Mouse (Mus musculus) Patski (cell line): ENCODE results near the gene Tgm7. TPM values are rescaled to one million over a fixed set of nuclear protein-coding genes. Genes with fewer than 3 reads are reported as not detected.

Experiments
- ATAC-seq: fragments of 100-300 bp; one replicate; pipeline ENCODE4 v1.8.0; 2021
- CTCF ChIA-PET: fragments of 350-600 bp; sonication (Branson Sonifier 250); formaldehyde crosslinking; loops from one replicate; lab custom pipeline; 2022; ENCODE audit warnings: inconsistent platforms; lab: Charles Lee
- POLR2A ChIA-PET: fragments of 350-600 bp; sonication (Branson Sonifier 250); formaldehyde crosslinking; loops from one replicate; lab custom pipeline; 2022; ENCODE audit warnings: antibody characterized with exemption, inconsistent platforms; lab: Charles Lee
- DNase-seq: peaks from one replicate; pipeline ENCODE4 v3.0.0-alpha.2; 2011; ENCODE audit warnings: low read depth, low spot score
- H3K27me3 ChIP-seq: fragments of 371-371 bp; one replicate; pipeline ENCODE4 v1.5.1; 2021
- CTCF ChIP-seq: fragments of 100-300 bp; IDR thresholded peaks from one replicate; pipeline ENCODE4 v1.5.1; 2021
- in situ Hi-C: fragments of 300-500 bp; cut with MboI; formaldehyde crosslinking; loops from 3 replicates; pipeline ENCODE4 v1.11.1; 2018; ENCODE audit warnings: low pct_unique_long_range_greater_than_20kb, mixed read lengths
- polyA plus RNA-seq: library from polyadenylated mRNA; unstranded; gene quantifications from one replicate; pipeline ENCODE4 v1.2.3, GENCODE M21; 2021

Gene Tgm7
- not detected for polyA plus RNA-seq

- in situ Hi-C loops = no loop called here
- DNase-seq (no peak), ATAC-seq (no peak)
- CTCF ChIA-PET = no interaction called here
- POLR2A ChIA-PET = interaction anchor here (2.3 kb wide), 1 partner anchor 30 kb away, joined by 6 read pairs; the partner anchor contains the start of genes Adal and Lcmt2
- TF ChIP-seq CTCF = no peak
- peaks cover 37% of the 10 kb centered on the region for H3K27me3 ChIP-seq
These were observed at the start of gene Tgm7 for GRCm38 (mm10) chr2:121109695-121110094. Gene Tgm7, minus strand, starts transcription at chr2:121109795.

GRCm38 (mm10) chr2:121153100-121153499 is 43.5 kb upstream of the Tgm7 start:
- peak; percentile 64 for TF ChIP-seq CTCF
- H3K27me3 ChIP-seq = no peaks in the 10 kb centered on the region
- no peak for DNase-seq
- ATAC-seq = no peak
- in situ Hi-C loops = no loop called here
- ChIA-PET POLR2A (no interaction called here), CTCF (interaction anchor here (1.6 kb wide), 1 partner anchor 14 kb away, joined by 5 read pairs; no protein-coding TSS in a partner anchor)

- CTCF ChIA-PET = interaction anchor here (1.1 kb wide), 1 partner anchor 9 kb away, joined by 4 read pairs; the partner anchor contains the start of genes Adal and Lcmt2
- no peaks in the 10 kb centered on the region for H3K27me3 ChIP-seq
- no peak for TF ChIP-seq CTCF
- DNase-seq = no peak
- ATAC-seq = no peak
- POLR2A ChIA-PET = no interaction called here
- in situ Hi-C loops = no loop called here
These were observed 40.1 kb upstream of the Tgm7 start for GRCm38 (mm10) chr2:121149679-121150078.

DNA sequence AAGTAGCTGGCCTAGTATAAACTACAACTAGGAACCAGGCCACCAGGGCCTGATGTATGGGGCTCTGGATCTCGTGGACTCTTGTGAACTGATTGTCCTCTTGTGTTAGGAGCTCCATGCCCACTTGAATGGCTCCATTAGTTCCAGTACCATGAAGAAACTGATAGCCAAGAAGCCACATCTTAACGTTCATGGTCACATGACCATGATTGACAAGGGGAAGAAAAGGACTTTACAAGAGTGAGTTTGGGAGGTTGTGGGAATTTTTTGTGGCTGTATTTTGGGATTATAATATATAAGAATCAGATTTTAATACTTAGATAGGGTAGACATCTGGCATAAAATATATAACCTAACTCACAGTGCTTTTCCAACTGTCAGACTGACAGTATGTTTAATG is 32.8 kb upstream of the Tgm7 start:
- no peaks in the 10 kb centered on the region for H3K27me3 ChIP-seq
- POLR2A ChIA-PET = interaction anchor here (0.6 kb wide), 1 partner anchor 178 kb away, joined by 4 read pairs; no protein-coding TSS in a partner anchor
- CTCF ChIA-PET = no interaction called here
- DNase-seq = no peak
- in situ Hi-C loops = no loop called here
- TF ChIP-seq CTCF = no peak
- no peak for ATAC-seq

GRCm38 (mm10) chr2:121141216-121142035 is 31.8 kb upstream of the Tgm7 start:
- POLR2A ChIA-PET = interaction anchor here (0.6 kb wide), 1 partner anchor 177 kb away, joined by 4 read pairs; no protein-coding TSS in a partner anchor
- DNase-seq (no peak), ATAC-seq (no peak)
- no peaks in the 10 kb centered on the region for H3K27me3 ChIP-seq
- no peak for TF ChIP-seq CTCF
- CTCF ChIA-PET = no interaction called here
- in situ Hi-C loops = no loop called here

GRCm38 (mm10) chr2:121140018-121140882 is 30.7 kb upstream of the Tgm7 start, which contains the start of the genes Adal and Lcmt2:
Gene Adal, plus strand, starts transcription at chr2:121140428.
Gene Lcmt2, minus strand, starts transcription at chr2:121140653.
- POLR2A ChIA-PET = interaction anchor here (0.5 to 1.4 kb wide), 5 partner anchors 16 to 153 kb away, joined by 3 to 6 read pairs (median 3); partner anchors contain the start of gene Tgm7
- TF ChIP-seq CTCF = no peak
- peak; percentile 84 for ATAC-seq
- H3K27me3 ChIP-seq = no peaks in the 10 kb centered on the region
- DNase-seq = no peak
- in situ Hi-C loops = no loop called here
- CTCF ChIA-PET = interaction anchor here (0.9 kb wide), 1 partner anchor 10 kb away, joined by 4 read pairs; no protein-coding TSS in a partner anchor

- no peak for TF ChIP-seq CTCF
- in situ Hi-C loops = no loop called here
- H3K27me3 ChIP-seq = no peaks in the 10 kb centered on the region
- ChIA-PET POLR2A (interaction anchor here (1.3 to 1.4 kb wide), 3 partner anchors 15 to 31 kb away, joined by 3 to 6 read pairs (median 4); partner anchors contain the start of gene Tgm7), CTCF (no interaction called here)
- DNase-seq (no peak), ATAC-seq (peak; percentile 29)
These were observed 29.8 kb upstream of the Tgm7 start for GRCm38 (mm10) chr2:121139266-121140017.

DNA sequence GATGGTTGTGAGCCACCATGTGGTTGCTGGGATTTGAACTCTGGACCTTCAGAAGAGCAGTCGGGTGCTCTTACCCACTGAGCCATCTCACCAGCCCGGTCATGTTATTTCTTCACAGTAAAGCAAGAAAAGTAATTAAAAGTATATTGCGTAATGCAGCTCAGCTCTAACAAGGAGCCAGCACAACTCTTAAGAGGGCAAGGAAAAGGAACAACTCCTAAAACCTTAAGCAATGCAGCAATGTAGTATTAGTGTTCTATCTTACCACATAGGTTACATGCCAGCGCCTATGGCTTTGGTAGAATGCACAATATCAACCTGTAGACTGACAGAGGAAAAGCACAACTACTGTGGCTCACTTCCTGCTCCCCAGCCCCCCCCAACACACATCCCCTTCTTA is 27.8 kb upstream of the Tgm7 start:
- ChIA-PET CTCF (no interaction called here), POLR2A (no interaction called here)
- no peak for TF ChIP-seq CTCF
- no peak for ATAC-seq
- in situ Hi-C loops = no loop called here
- no peaks in the 10 kb centered on the region for H3K27me3 ChIP-seq
- no peak for DNase-seq

DNA sequence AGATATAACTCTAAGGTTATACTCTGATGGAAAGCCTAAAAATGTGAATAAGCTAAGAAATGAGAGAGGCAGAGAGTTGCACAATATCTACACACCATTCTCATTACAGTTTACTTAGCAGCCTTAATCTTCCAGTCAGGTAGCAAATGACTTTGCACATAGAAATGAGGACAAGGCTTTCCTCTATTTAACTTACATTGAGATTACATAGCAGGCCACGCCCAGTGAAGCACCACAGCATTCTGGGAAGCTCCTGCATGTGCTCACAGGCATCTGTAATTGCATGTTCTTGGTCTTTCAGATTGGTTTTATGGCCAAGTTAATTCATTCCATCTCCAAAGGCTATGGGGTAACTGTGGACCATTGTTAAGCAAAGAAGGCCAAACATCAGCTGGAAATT is 23.2 kb upstream of the Tgm7 start:
- no peak for DNase-seq
- in situ Hi-C loops = no loop called here
- ChIA-PET CTCF (interaction anchor here (1.1 to 1.8 kb wide), 3 partner anchors 16 to 31 kb away, joined by 3 to 5 read pairs (median 4); no protein-coding TSS in a partner anchor), POLR2A (interaction anchor here (0.7 kb wide), 1 partner anchor 11 kb away, joined by 3 read pairs; no protein-coding TSS in a partner anchor)
- no peak for ATAC-seq
- no peaks in the 10 kb centered on the region for H3K27me3 ChIP-seq
- TF ChIP-seq CTCF = no peak
